11 mouse cellular contexts compared by ENCODE assay signal in the genomic region with DNA sequence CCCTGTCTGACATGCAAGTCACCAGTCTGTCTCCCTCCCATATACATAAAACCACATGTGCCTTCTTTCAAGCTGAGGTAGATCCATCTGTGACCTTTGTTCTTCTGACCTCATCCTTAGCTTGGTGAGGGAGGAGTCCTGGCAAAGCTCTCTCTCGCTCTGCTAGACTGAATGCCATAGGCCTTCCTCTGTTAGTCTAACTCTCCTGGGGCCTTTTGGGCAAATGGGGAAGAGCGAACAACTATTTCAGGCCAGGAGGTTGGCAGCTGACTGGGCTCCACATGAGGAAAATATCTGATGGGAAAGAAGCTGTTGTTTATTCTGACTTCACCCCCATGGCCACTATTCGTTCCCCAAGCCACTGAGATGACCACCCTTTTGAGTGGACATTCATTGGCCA. TPM values are rescaled to one million over a fixed set of nuclear protein-coding genes. Genes with fewer than 3 reads are reported as not detected.
DNase-seq lines count a peak whose midpoint lies in the region; ATAC-seq lines count a peak whose summit lies in the region.
"Had no signal": no experiment of that assay in that cellular context is flagged by ENCODE, and none has a peak within 500 bp of the region (broad histone marks: within the 10 kb centered on the region; RNA-seq: fewer than 3 reads in every experiment).

No protein-coding gene starts in this region.

- no peaks in the 10 kb centered on the region for H3K36me3 ChIP-seq in neural tube, embryonic 15.5 days
- H3K36me3 ChIP-seq: limb, embryonic 12.5 days had no signal

- H3K4me3 ChIP-seq in neural tube, embryonic 15.5 days (replicated peaks), result no peak overlapping the region
- H3K4me3 ChIP-seq: forebrain, embryonic 13.5 days; limb, embryonic 12.5 days had no signal

- DNase-seq in adrenal gland, adult 8-10 months, result peak; percentile 16
- no peak for DNase-seq in adrenal gland, adult 18-20 months (ENCODE audit: low spot score in 2 of 2)
- no peak for DNase-seq in neural tube, embryonic 10.5 days (ENCODE audit: extremely low spot score, low spot score)
- peak; percentile 40 for DNase-seq in kidney, postnatal 10 days
- no peak for DNase-seq in urinary bladder, postnatal 4 days (ENCODE audit: low spot score in 2 of 2)
- DNase-seq in spleen, postnatal 36 days (ENCODE audit: low spot score in 2 of 2), result no peak
- DNase-seq in gastrocnemius, postnatal 36 days, result no peak
- DNase-seq: thymus, postnatal 14 days had no signal

- no peak overlapping the region for H3K9ac ChIP-seq in neural tube, embryonic 15.5 days (replicated peaks)
- H3K9ac ChIP-seq: forebrain, embryonic 13.5 days; limb, embryonic 12.5 days had no signal

- H3K9me3 ChIP-seq in neural tube, embryonic 15.5 days (replicated peaks), result no peaks in the 10 kb centered on the region
- H3K9me3 ChIP-seq: forebrain, embryonic 13.5 days; limb, embryonic 12.5 days had no signal

- peaks cover 64% of the 10 kb centered on the region for H3K4me1 ChIP-seq in neural tube, embryonic 15.5 days

- WGBS in neural tube, embryonic 15.5 days, result 53% methylated on average over 3 of the region's 3 CpGs

- no peaks in the 10 kb centered on the region for H3K27me3 ChIP-seq in neural tube, embryonic 15.5 days (replicated peaks)
- H3K27me3 ChIP-seq: forebrain, embryonic 13.5 days; limb, embryonic 12.5 days had no signal

- intact Hi-C loops in gastrocnemius, postnatal 36 days (cut with DNase I), result no loop called here

- peak overlapping the region; percentile 34; the same call in 1 of the 2 replicates for H3K27ac ChIP-seq in neural tube, embryonic 15.5 days (replicated peaks)
- H3K27ac ChIP-seq: forebrain, embryonic 13.5 days; limb, embryonic 12.5 days had no signal

- H3K4me2 ChIP-seq in neural tube, embryonic 15.5 days, result no peak overlapping the region
- H3K4me2 ChIP-seq: forebrain, embryonic 13.5 days; limb, embryonic 12.5 days had no signal

- ATAC-seq in neural tube, embryonic 15.5 days (ENCODE audit: low FRiP score), result no peak
- ATAC-seq: forebrain, embryonic 13.5 days had no signal

RNA-seq across cellular contexts. Expression of a gene that starts 59.9 kb away (rescaled TPM):
- 10 to 100 TPM in 2 of 4 experiments, 1 to 10 TPM in 2; 7.6 to 13.4 (median 10.7) TPM for total RNA-seq in adrenal gland, adult 8-10 months (2022)
- 10 to 100 TPM; 10.1 to 12.2 TPM for total RNA-seq in adrenal gland, adult 18-20 months (2021)
- polyA plus RNA-seq in neural tube, embryonic 15.5 days (2015; fragmentation: Nextera tagmentation; extraction: Ambion mirVana), result 37.7 and 42.4 TPM in 2 replicates
- 1 to 10 TPM; 6.6 to 8.5 TPM for total RNA-seq in gastrocnemius, postnatal 36 days (2021)

Comparison
In these comparisons a context has a peak if more than half of its experiments do, and no peak if none do; other contexts are left out.
1. DNase-seq: peak in adrenal gland, adult 8-10 months (single experiment) and kidney, postnatal 10 days (single experiment); none in adrenal gland, adult 18-20 months (0 of 2), neural tube, embryonic 10.5 days (single experiment), urinary bladder, postnatal 4 days (0 of 2), spleen, postnatal 36 days (0 of 2) and gastrocnemius, postnatal 36 days (0 of 2).